Mouse (Mus musculus) spleen, adult 10 weeks (tissue): ENCODE measurements around the gene Sgcg. TPM values are rescaled to one million over a fixed set of nuclear protein-coding genes. Genes with fewer than 3 reads are reported as not detected.

Source experiments
- polyA plus RNA-seq: library from polyadenylated mRNA; stranded (reverse); fragments of 350-450 nt; fragmentation: Illumina TruSeq; extraction: RNeasy Lipid Tissue Mini Kit (QIAGEN cat#74804); gene quantifications from one replicate; pipeline ENCODE4 v1.2.3, GENCODE M21; 2015; ENCODE audit warnings: low replicate concordance; ENCODE audit not compliant: insufficient read depth

Gene Sgcg
- polyA plus RNA-seq, result 0.35 TPM

GRCm38 (mm10) chr14:61258352-61258751 lies at the start of gene Sgcg:
Gene Sgcg, minus strand, starts transcription at chr14:61258490.

Other genes starting within 250 kb of the Sgcg start
- 1.8 TPM for gene Tnfrsf19, start 212.0 kb downstream of the Sgcg start, polyA plus RNA-seq
- 13.7 TPM for gene Sacs, start 120.0 kb downstream of the Sgcg start, polyA plus RNA-seq
- 4.3 TPM for gene Arl11, start 51.3 kb upstream of the Sgcg start, polyA plus RNA-seq
- gene Ebpl, start 101.9 kb upstream of the Sgcg start, polyA plus RNA-seq, result 3.9 TPM
- 49.0 TPM for gene Kpna3, start 181.4 kb upstream of the Sgcg start, polyA plus RNA-seq